Mouse (Mus musculus): Measurements from ENCODE around the gene Mrpl52.

Gene Mrpl52

DNA sequence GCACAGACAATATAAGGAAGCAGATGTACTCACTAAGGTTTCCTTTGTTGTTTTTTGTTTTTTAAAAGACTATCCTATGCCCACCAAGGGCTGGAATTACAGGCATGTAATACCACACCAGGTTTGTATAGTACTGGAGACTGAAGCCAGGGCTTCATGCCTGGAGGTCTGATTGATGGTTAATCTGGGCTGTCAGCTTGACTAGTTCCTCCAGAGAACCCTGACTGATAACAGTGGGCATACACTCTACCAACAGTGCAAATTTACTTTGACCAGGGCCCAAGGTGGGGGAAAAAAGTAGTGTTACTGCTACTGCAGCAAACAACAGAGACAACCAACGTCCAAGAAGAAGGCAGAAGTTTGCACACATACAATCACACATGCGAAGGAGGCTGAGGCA, 44.8 kb downstream of the Mrpl52 start:
- no peak for DNase-seq (ENCODE audit: low spot score)

DNA sequence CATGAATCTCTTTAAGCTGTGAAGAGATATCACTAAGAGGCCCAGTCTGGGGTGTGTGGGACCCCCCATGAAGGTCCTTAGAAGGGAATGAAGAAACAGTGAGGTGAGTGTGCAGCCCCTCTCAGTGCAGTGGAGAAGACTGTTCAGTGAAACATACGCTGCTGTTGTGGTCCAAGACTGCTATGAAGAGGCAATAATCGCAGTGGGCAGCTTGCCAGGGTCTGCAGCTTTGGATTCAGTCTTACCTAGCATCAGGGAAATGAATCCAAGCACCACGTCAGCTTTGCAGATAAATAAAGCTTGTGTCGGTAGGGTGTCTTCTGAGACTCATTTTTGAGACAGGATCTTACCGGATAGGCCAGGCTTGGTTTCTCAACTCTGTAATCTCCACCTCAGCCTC, 46.0 kb downstream of the Mrpl52 start:
- peak; percentile 36 for DNase-seq (ENCODE audit: low spot score)

DNA sequence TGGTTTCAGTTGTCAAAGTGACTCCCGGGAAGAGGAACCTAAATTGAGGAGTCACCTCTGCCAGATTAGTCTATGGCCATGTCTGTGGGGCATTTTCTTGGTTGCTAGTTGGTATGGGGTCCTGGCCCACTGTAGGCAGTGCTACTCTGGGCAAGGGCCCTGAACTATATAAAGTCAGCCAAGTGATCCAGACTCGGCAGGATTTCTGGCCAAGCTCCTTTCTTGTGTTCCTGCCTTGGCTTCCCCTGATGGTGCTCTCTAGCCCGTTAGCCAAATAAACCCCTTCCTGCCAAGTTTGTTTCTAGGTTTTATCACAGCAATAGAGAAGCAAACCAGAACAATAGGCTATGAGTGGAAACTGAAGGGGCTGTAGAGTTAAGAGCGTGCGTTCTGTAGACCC, 48.0 kb downstream of the Mrpl52 start:
- DNase-seq (ENCODE audit: low spot score), result no peak

DNA sequence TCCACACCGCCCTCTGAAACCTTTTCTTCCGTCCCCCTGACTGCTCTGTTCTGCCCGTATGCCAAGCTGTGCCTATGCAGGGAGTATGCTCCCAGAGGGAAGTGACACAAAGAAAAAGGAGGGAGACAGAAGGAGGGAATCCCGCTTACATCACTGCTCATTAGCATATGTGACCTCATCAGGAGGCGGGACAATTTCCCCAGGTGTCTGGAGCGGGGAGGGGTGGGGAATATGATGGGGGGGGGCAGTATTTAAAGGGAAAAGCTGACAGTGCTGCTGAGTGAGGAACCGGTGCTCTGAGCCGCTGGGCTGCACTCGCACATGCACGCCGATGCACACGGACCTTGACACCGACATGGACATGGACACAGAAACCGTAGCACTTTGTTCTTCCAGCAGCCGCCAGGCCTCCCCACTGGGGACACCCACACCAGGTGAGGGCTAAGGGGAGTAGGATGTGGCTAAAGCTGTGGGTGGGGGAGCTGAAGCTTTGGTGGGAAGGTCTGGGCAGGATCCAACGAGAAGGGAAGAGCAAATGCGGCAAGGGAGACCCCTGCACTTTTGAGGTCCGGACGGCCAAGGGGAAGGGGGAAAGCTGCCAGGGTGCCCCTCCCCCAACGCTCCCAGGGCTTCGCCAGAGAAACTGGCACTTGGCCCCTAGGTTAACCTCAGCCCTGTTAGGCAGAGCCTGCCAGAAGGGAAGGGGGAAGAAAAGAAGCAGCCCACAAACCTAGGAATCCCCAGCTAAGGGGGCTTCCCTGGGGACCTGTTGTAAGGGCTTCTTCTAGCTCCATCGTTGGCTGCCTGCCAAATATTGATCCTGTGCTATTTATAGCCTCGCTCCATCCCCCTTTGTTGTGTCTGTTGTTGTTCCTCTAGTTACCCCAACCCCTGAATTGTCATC, 49.5 kb downstream of the Mrpl52 start, which contains the start of gene Rem2:
TSS of gene Rem2 (plus strand) at position 160 of the 904 bp plus-strand sequence.
- peak; percentile 52 for DNase-seq (ENCODE audit: low spot score)

DNA sequence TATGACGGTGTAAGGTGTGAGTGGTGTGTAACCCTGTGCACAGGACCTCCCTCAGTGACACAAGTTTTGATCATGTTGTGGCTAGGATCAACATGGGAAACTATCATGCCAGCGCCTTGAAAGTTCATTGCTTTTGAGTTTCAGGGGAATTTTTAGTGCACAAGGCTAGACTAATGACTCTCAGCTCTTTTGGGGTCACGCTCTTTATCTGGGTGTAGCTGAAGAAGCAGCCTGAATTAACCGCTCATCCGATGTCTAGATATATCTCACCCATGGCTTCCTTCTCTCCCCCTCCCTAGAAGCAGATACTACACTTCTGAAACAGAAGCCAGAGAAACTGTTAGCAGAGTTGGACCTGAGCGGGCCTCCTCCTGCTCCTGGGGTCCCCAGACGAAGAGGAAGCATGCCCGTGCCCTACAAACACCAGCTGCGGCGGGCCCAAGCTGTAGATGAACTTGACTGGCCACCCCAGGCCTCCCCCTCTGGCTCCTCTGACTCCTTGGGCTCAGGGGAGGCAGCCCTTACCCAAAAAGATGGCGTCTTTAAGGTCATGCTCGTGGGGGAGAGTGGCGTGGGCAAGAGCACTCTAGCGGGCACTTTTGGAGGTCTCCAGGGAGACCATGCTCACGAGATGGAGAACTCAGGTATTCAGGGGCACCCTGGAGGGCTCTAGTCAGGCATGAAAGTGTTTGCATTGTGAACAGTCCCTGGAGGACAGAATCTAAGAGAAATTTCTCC, 50.6 kb downstream of the Mrpl52 start:
- no peak for DNase-seq (ENCODE audit: low spot score)

Data from urinary bladder, postnatal 14 days (tissue).